Mouse (Mus musculus): ENCODE results near the gene Trak1. TPM values are rescaled to one million over a fixed set of nuclear protein-coding genes. Genes with fewer than 3 reads are reported as not detected.

Gene Trak1
- polyA plus RNA-seq, 1 experiment from 2014 or later, result 63.0 TPM

DNA sequence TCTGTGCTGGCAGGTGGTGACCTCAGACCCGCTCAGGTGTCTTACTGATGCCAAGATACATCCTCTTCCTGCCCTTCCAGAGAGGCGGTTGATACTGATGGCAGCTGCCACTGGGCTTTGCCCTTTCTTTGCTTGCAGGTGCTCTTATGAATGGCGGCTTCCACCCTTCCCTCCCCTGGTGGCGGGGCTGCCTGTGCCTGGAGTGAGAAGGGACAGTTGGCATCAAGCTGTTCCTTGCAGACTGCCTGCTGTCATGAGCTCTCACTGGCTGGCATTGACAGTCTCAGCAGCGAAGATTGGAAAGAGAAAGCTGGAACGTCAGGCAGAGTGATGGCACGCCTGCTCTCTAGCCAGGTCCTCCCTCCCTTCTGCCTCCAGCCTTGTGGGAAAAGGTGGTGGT lies 101.5 kb downstream of the Trak1 start:
- DNase-seq (ENCODE audit: low spot score) (no peak), ATAC-seq (ENCODE audit: low FRiP score) (peak; percentile 15; the same call in 1 of the 2 replicates)
- Histone ChIP-seq H3K9me3 (ENCODE audit: control insufficient read depth, low read length) (no peaks in the 10 kb centered on the region), H3K27ac (peak overlapping the region; percentile 69), H3K36me3 (replicated peaks; ENCODE audit: control insufficient read depth, insufficient read depth) (peaks cover under 1% of the 10 kb centered on the region; the same call in 1 of the 2 replicates), H3K4me2 (replicated peaks) (peak overlapping the region; percentile 29), H3K9ac (peak overlapping the region; percentile 44; the same call in 1 of the 2 replicates), H3K4me1 (replicated peaks; ENCODE audit: control insufficient read depth, insufficient read depth, low read length) (peaks cover 19% of the 10 kb centered on the region; the same call in 1 of the 2 replicates), H3K4me3 (replicated peaks; ENCODE audit: low read length) (no peak overlapping the region), H3K27me3 (ENCODE audit: control insufficient read depth, insufficient read depth, low read length) (no peaks in the 10 kb centered on the region)
- 38% methylated on average over 7 of the region's 7 CpGs for WGBS

DNA sequence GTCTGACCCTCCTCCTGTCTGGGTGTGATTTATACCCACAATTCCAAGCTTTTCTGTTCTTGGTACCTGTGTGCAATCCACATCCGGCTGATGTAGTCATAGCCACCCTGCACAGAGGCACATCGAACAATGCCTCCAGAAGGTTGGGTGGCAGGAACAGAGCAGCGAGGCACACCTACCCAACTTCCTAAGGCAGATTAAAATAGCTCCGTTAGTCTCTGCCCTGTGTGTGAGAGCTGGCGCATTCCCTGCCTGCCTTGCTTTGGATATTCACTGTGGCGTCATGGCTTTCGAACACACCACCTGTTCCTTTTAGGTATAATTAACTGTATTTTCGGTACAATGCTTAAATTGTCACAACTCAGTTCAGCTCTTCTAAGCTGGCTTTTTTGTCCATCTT lies 103.3 kb downstream of the Trak1 start:
- H3K4me3 ChIP-seq (replicated peaks; ENCODE audit: low read length), result no peak overlapping the region

DNA sequence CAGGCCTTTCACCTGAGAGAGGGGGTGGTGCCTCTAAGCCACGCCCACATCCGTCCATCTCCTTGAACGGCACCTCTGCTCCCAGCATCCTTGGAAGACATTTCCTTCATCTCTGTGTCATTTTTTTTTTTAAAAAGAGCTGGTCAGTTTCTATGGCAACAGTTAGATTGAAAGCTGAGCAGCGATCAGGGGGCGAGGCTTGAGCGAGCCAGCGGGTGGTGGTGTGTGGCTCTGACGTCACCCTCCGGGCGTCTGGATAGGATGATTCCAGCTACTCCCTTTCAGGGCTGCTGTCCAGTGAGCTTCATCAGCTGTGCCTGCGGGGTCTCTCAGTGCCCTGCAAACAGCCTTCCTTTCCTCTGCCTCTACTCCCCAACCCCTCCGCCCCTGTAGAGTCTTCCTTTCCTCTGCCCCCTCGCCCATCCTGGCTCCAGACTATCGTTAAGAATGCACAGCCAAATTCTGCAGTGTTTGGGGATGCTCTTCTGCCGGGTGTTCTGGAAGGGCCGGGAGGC lies 105.9 kb downstream of the Trak1 start:
- ATAC-seq (ENCODE audit: low FRiP score) (peak; percentile 92), DNase-seq (ENCODE audit: low spot score) (peak; percentile 89)
- no peaks in the 10 kb centered on the region for H3K9me3 ChIP-seq (ENCODE audit: control insufficient read depth, low read length)
- H3K4me2 ChIP-seq (replicated peaks), result peak overlapping the region; percentile 56
- H3K36me3 ChIP-seq (replicated peaks; ENCODE audit: control insufficient read depth, insufficient read depth), result no peaks in the 10 kb centered on the region
- 19% methylated on average over 16 of the region's 16 CpGs for WGBS
- H3K9ac ChIP-seq, result peak overlapping the region; percentile 68
- peaks cover 25% of the 10 kb centered on the region; the same call in 1 of the 2 replicates for H3K4me1 ChIP-seq (replicated peaks; ENCODE audit: control insufficient read depth, insufficient read depth, low read length)
- peak overlapping the region; percentile 44 for H3K4me3 ChIP-seq (replicated peaks; ENCODE audit: low read length)
- H3K27me3 ChIP-seq (ENCODE audit: control insufficient read depth, insufficient read depth, low read length), result no peaks in the 10 kb centered on the region
- H3K27ac ChIP-seq, result peak overlapping the region; percentile 94

More for the DNA sequence above, 103.3 kb downstream of the Trak1 start:
- ATAC-seq (ENCODE audit: low FRiP score) (no peak), DNase-seq (ENCODE audit: low spot score) (no peak)
- whole genome bisulfite sequencing, result 84% methylated on average over 8 of the region's 8 CpGs
- H3K27me3 ChIP-seq (ENCODE audit: control insufficient read depth, insufficient read depth, low read length), result no peaks in the 10 kb centered on the region
- H3K27ac ChIP-seq, result no peak overlapping the region
- no peak overlapping the region for H3K9ac ChIP-seq
- H3K9me3 ChIP-seq (ENCODE audit: control insufficient read depth, low read length), result no peaks in the 10 kb centered on the region
- H3K4me2 ChIP-seq (replicated peaks), result no peak overlapping the region
- peaks cover 31% of the 10 kb centered on the region; the same call in 1 of the 2 replicates for H3K4me1 ChIP-seq (replicated peaks; ENCODE audit: control insufficient read depth, insufficient read depth, low read length)
- no peaks in the 10 kb centered on the region for H3K36me3 ChIP-seq (replicated peaks; ENCODE audit: control insufficient read depth, insufficient read depth)

DNA sequence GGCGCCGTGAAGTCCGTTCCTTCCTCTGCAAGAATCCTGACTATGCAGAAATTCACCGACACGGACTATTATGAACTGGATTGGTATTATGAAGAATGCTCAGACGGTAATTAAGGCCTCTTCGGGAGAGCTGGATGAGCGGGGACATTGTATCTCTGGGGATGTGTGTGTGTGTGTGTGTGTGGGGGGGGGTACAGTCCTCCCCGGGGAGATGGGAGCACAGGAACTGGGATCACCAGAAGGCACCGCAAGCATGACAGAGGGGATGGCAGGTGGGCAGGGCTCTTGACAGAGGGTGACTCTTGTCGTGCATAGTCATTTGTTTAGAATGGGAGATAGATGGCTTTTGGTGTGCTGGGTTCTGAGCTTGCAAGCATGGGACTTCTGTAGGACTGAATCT lies 106.4 kb downstream of the Trak1 start:
- H3K4me3 ChIP-seq (replicated peaks; ENCODE audit: low read length), result peak overlapping the region; percentile 44
- DNase-seq (ENCODE audit: low spot score), result no peak
- no peaks in the 10 kb centered on the region for H3K9me3 ChIP-seq (ENCODE audit: control insufficient read depth, low read length)
- peaks cover 21% of the 10 kb centered on the region; the same call in 1 of the 2 replicates for H3K4me1 ChIP-seq (replicated peaks; ENCODE audit: control insufficient read depth, insufficient read depth, low read length)
- ATAC-seq (ENCODE audit: low FRiP score), result no peak; the same call in 1 of the 2 replicates
- no peaks in the 10 kb centered on the region for H3K36me3 ChIP-seq (replicated peaks; ENCODE audit: control insufficient read depth, insufficient read depth)
- peak overlapping the region; percentile 56 for H3K4me2 ChIP-seq (replicated peaks)
- 42% methylated on average over 11 of the region's 11 CpGs for WGBS
- peak overlapping the region; percentile 94 for H3K27ac ChIP-seq
- H3K9ac ChIP-seq, result peak overlapping the region; percentile 68
- H3K27me3 ChIP-seq (ENCODE audit: control insufficient read depth, insufficient read depth, low read length), result no peaks in the 10 kb centered on the region

DNA sequence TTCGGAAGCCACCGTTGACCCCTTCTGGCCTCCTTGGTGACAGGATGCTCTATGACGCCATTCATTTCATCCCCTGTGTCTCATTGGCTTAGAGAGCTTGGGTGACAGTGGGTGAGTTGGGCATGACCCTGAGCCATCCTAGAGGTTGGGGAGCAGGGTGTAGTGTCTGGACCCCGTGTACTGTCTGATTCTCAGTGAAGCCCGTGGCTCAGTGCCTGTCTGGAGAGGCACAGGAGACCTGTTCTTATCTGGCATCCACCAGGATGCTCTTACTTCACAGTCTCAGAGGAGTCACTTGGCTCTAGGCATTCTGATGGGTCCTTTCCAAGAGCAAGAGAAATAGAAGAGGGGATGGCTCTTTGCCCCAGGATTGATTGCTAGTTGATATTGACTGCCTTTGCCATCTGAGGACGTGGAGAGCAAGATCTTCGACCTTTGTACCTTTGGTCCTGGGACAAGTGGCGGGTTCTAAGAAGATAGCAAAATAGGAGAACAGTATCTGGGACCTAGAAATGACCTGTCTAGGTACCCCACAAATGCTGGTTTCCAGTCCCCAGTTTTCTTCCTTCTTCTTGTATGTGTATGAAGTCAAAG lies 107.9 kb downstream of the Trak1 start:
- H3K36me3 ChIP-seq (replicated peaks; ENCODE audit: control insufficient read depth, insufficient read depth), result no peaks in the 10 kb centered on the region
- H3K4me2 ChIP-seq (replicated peaks), result peak overlapping the region; percentile 56
- H3K27ac ChIP-seq, result no peak overlapping the region
- H3K27me3 ChIP-seq (ENCODE audit: control insufficient read depth, insufficient read depth, low read length), result no peaks in the 10 kb centered on the region
- H3K4me3 ChIP-seq (replicated peaks; ENCODE audit: low read length), result no peak overlapping the region
- WGBS, result 98% methylated on average over 8 of the region's 8 CpGs
- ATAC-seq (ENCODE audit: low FRiP score) (no peak), DNase-seq (ENCODE audit: low spot score) (no peak)
- H3K4me1 ChIP-seq (replicated peaks; ENCODE audit: control insufficient read depth, insufficient read depth, low read length), result peaks cover 12% of the 10 kb centered on the region; the same call in 1 of the 2 replicates
- H3K9me3 ChIP-seq (ENCODE audit: control insufficient read depth, low read length), result no peaks in the 10 kb centered on the region
- no peak overlapping the region for H3K9ac ChIP-seq

DNA sequence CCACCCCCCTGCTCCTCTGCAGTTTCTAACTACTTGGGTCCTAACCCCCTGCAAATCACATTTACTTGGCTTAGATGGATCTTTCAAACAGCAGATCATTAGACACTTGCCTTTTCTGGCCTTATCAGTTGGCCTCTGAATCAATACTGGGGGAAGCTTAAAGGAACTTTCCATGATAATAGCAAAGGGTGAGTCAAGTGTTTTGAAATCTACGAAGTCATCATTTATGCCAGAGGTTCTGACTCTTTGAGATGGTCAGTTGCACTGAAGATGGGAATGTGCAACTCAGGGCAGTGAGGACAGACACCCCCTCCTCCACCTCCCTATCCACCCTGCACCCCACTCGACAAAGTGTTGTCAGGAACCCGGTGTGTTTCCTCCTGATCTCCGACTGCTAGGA lies 108.5 kb downstream of the Trak1 start:
- WGBS, result 94% methylated on average over 4 of the region's 4 CpGs
- H3K9me3 ChIP-seq (ENCODE audit: control insufficient read depth, low read length), result no peaks in the 10 kb centered on the region
- H3K36me3 ChIP-seq (replicated peaks; ENCODE audit: control insufficient read depth, insufficient read depth), result no peaks in the 10 kb centered on the region
- H3K4me2 ChIP-seq (replicated peaks), result no peak overlapping the region
- peaks cover 12% of the 10 kb centered on the region; the same call in 1 of the 2 replicates for H3K4me1 ChIP-seq (replicated peaks; ENCODE audit: control insufficient read depth, insufficient read depth, low read length)
- no peaks in the 10 kb centered on the region for H3K27me3 ChIP-seq (ENCODE audit: control insufficient read depth, insufficient read depth, low read length)
- H3K27ac ChIP-seq, result no peak overlapping the region
- no peak overlapping the region for H3K4me3 ChIP-seq (replicated peaks; ENCODE audit: low read length)
- no peak for ATAC-seq (ENCODE audit: low FRiP score)
- no peak for DNase-seq (ENCODE audit: low spot score)
- H3K9ac ChIP-seq, result no peak overlapping the region

DNA sequence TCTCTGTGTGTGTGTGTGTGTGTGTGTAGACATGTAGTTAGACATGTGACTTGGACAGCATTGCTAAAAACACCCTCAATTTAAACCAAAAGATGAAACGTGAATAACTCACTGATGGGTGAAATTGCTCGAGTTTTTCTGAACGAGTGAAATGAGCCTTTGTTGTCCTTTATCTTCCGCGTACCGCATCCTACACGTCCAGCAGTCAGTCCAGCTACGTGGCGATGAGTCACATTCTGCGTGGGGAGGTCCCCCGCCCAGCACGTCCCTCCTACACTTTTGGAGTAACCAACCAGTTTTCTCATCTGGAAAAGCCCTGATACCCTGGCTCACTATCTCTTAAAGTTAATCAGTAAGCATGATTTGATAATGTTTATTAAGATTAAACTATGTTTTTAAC lies 116.9 kb downstream of the Trak1 start:
- no peak overlapping the region for H3K27ac ChIP-seq
- H3K4me3 ChIP-seq (replicated peaks; ENCODE audit: low read length), result no peak overlapping the region
- no peaks in the 10 kb centered on the region for H3K27me3 ChIP-seq (ENCODE audit: control insufficient read depth, insufficient read depth, low read length)
- H3K4me1 ChIP-seq (replicated peaks; ENCODE audit: control insufficient read depth, insufficient read depth, low read length), result no peaks in the 10 kb centered on the region
- H3K36me3 ChIP-seq (replicated peaks; ENCODE audit: control insufficient read depth, insufficient read depth), result peaks cover 5% of the 10 kb centered on the region; the same call in 1 of the 2 replicates
- no peak for DNase-seq (ENCODE audit: low spot score)
- no peak for ATAC-seq (ENCODE audit: low FRiP score)
- WGBS, result 83% methylated on average over 12 of the region's 12 CpGs
- H3K4me2 ChIP-seq (replicated peaks), result no peak overlapping the region
- H3K9me3 ChIP-seq (ENCODE audit: control insufficient read depth, low read length), result no peaks in the 10 kb centered on the region
- no peak overlapping the region for H3K9ac ChIP-seq

DNA sequence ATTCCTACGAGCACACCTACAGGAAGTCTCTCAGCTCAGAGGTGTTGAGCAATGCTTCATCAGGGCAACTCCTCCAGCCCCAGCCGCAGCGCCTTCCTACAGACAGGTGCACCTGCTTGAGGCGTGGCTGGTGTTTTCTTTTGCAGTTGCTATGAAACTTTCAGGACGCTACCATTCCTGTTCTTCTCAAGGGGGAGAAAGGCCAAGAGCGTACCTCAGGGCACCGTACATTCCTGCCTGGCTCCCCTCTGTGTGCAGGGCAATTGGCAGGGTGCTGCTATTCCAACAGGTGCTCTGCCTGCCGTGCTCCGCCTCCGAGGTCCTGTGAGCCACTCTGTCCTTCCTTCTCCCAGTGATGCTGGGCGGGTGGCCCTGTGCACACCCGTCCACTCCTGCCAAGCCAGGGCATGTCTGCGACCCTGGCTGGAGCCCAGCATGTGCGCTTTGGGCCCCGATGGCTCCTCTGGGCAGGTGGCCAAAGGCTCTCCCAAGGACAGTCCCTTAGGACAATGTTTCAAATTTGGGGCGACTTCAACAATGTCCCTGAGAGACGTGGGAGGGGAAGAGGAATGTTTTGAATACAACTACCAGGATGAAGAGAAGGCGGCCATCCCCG lies 118.4 kb downstream of the Trak1 start:
- DNase-seq (ENCODE audit: low spot score) (no peak), ATAC-seq (ENCODE audit: low FRiP score) (no peak)
- no peaks in the 10 kb centered on the region for H3K9me3 ChIP-seq (ENCODE audit: control insufficient read depth, low read length)
- 82% methylated on average over 19 of the region's 19 CpGs for WGBS
- H3K9ac ChIP-seq, result no peak overlapping the region
- no peaks in the 10 kb centered on the region for H3K27me3 ChIP-seq (ENCODE audit: control insufficient read depth, insufficient read depth, low read length)
- peaks cover 5% of the 10 kb centered on the region; the same call in 1 of the 2 replicates for H3K36me3 ChIP-seq (replicated peaks; ENCODE audit: control insufficient read depth, insufficient read depth)
- no peak overlapping the region for H3K4me2 ChIP-seq (replicated peaks)
- no peak overlapping the region for H3K4me3 ChIP-seq (replicated peaks; ENCODE audit: low read length)
- no peak overlapping the region for H3K27ac ChIP-seq
- H3K4me1 ChIP-seq (replicated peaks; ENCODE audit: control insufficient read depth, insufficient read depth, low read length), result no peaks in the 10 kb centered on the region

DNA sequence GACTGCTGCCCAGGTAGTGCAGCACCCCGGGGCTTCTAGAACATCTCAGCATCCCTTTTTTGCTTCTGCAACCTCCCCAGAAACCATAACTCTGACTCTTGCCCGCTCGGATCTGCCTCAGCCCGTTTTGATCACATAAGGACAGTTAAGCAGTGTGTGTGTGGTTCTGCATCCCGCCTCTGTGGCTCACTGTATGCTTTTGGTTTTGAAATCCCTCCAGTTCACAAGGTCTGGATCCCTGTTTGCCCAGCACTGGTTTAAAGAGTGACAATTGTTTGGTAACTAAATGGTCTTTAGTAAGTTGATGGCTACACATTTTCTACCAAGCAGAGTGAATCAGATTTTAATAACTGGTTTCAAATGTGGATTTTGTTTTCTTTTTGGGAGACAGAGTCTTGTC lies 119.2 kb downstream of the Trak1 start:
- H3K27me3 ChIP-seq (ENCODE audit: control insufficient read depth, insufficient read depth, low read length), result no peaks in the 10 kb centered on the region
- no peak overlapping the region for H3K27ac ChIP-seq
- H3K4me3 ChIP-seq (replicated peaks; ENCODE audit: low read length), result no peak overlapping the region
- H3K4me1 ChIP-seq (replicated peaks; ENCODE audit: control insufficient read depth, insufficient read depth, low read length), result no peaks in the 10 kb centered on the region; the same call in 1 of the 2 replicates
- ATAC-seq (ENCODE audit: low FRiP score) (no peak), DNase-seq (ENCODE audit: low spot score) (no peak)
- H3K4me2 ChIP-seq (replicated peaks), result no peak overlapping the region
- WGBS, result 97% methylated on average over 5 of the region's 5 CpGs
- H3K36me3 ChIP-seq (replicated peaks; ENCODE audit: control insufficient read depth, insufficient read depth), result peaks cover 5% of the 10 kb centered on the region; the same call in 1 of the 2 replicates
- no peaks in the 10 kb centered on the region for H3K9me3 ChIP-seq (ENCODE audit: control insufficient read depth, low read length)
- no peak overlapping the region for H3K9ac ChIP-seq
